Mouse (Mus musculus) kidney, postnatal 10 days (tissue): ENCODE data around the gene Dpf1.
A peak's percentile ranks its signal among the peaks of the same experiment; 100 is the strongest.

Experiments
- DNase-seq: peaks from one replicate; pipeline ENCODE4 v3.0.0; 2021; ENCODE audit warnings: mixed read lengths

Dpf1 gene

DNA sequence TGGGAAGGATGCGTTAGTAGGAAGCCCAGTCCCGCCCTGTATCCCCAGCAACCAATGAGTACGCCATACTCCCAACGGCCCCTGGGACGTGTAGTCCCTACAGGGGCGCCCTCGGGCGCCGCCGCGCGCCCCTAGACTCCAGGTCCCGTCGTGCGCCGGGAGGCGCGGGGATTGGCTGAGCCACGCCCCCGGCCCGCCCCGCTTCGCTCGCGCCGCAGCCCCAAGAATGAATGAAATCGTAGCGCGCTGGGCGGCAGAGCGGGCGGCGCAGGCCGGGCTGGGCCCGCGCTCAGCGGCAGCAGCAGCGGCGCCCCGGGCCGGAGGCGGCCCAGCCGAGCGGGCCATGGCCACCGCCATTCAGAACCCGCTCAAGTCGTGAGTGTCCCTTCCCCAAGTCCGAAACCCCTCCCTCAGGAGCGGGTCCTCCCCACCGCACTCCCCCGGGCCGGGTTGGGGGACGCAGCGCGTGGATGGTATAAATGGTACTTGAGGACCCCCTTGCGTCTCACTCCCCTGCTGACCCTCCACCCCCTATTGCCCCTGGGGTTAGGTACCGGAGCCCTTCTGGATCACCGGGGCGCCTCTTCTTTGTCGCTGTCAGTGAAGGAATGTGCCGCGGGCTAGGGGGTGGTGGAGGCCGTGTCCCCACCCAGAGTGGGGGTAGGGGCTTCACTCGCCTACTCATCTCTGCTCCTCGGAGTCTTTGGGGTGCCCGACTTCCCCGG is at the start of gene Dpf1:
TSS of gene Dpf1 (plus strand) at position 214 of the 725 bp plus-strand sequence.
- peak; percentile 90 for DNase-seq

DNA sequence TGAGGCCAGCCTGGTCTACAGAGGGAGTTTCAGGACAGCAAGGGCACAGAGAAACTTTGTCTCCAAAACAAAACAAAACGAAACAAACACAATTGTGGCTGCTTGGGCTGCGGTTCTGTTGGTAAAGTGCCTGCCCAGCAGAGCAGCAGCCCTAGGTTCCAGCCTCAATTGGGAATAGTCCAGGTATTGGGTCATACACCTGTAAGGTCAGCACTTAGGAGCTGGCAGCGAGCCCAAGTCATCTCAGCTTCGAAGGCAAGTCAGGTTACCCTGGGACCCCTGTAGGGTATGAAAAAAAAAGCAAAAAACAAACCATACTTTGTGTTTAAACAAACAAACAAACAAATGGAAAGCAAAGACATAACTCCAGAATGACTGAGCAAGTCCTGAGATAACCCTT is 47.9 kb upstream of the Dpf1 start:
- no peak for DNase-seq

DNA sequence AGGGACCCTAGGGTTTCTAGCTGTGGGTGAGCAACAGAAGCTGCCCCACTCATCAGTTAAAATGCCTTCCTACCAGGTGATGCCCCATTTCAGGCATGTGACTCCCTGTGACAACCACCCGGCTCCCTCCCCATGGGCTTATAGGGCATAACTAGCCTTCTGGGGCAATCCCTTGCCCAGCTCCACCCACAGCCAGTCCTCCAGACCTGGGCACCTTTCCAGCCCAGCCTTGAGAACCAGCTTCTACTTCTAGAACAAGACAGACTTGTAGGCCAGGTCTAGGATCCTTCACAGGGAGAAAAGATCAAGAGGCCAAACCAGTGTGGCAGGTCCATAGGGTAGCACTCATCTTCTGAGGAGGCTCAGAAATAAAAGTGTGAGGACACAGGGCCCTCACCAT is 46.4 kb upstream of the Dpf1 start:
- DNase-seq: peak; percentile 69

DNA sequence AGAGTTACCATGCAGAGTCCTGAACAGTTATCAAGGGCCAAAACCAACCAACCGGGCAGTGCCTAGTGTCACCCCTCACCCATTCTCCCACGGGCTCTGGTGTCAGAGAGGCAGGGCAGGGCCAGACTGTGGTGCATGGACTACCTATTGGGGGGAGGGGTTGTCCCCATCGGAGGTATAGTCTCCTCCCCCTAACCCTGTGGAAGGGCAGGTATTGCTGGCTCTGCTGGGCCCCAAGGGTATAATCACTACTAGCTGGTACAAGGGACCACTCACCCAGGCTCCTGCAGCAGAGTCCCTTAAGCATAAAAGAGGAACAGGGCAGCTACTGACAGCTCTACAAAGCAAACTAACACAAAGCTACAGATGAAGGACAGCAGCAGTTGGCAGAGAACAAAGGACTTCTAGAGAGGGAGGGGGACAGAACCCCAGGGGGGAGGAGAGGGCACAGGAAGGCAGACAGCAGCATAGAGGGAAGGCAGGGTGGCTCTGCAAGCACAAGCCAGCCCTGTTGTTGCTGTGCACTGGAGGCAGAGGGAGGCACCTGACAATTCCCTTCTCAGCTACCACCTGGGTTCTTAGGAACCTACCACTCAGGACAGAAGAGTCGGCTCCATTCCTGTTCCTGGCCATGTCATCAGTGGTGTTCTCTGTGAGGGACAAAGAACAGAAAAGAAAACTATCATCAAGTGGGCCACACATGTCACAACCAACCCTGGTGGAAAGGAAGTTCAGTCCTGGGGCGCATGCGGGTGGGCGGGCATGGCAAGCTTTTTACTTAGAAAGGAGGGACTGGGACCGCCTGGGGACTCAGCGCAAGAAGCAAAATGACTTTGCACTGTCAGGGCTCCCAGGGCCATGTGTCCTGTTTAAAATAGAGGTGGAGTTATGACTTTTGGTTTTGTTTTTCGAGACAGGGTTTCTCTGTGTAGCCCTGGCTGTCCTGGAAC is 43.7 kb upstream of the Dpf1 start:
- DNase-seq: no peak

DNA sequence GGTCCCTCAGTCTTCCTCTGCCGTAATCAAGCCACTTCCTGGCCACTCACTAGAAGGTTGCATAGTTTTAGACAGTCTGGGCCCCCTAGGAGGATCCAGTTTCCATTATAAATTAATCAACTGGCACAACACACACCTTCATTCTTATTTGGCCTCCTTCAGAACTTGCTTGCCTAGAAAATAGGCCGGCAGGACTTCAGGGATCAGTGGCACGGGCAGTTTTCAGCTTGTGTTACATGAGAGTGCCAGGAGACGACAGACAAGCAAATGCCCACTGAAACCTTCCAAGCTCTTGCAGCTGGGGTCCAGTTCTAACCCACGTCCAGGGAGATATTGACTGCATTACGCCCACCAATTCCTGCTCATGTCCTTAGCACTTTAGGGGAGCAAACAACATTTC is 41.6 kb upstream of the Dpf1 start:
- DNase-seq: no peak

DNA sequence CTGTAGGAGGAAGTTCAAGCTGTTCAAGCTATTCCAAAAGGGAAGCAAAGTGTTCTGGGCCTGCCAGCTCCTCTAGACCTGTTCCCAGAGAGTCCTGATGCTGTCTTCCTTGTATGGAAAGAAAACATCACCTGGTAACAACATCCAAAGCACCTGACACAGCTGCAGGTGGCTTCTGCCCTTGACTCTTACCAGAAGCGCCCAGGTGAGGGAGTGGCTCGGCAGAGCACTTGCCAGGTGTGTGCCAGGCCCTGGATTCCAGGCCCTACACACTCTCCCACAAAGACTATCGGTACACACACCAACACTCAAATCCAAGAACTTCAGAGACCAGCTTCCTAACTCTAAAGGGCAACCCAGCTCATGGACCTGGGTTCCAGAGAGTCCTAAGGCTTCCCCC is 39.9 kb upstream of the Dpf1 start:
- no peak for DNase-seq

DNA sequence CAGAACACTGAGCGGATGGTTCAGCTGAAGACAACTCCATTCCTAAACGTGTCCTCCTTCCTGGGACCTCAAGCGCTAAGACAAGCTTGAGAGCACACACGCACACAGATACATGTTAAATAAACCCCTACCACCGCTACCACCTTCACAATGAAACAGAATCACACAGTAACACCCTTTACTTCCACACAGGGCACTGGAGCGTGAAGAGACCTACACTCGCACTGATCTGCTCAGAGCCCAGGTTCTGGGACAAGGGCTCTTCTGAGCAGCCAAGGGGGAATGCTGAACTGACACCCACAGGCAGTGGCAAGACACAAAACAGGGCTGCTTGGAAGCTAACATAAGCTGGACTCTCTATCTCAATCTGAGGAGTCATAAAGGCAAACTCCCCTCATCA is 38.1 kb upstream of the Dpf1 start:
- DNase-seq: no peak

DNA sequence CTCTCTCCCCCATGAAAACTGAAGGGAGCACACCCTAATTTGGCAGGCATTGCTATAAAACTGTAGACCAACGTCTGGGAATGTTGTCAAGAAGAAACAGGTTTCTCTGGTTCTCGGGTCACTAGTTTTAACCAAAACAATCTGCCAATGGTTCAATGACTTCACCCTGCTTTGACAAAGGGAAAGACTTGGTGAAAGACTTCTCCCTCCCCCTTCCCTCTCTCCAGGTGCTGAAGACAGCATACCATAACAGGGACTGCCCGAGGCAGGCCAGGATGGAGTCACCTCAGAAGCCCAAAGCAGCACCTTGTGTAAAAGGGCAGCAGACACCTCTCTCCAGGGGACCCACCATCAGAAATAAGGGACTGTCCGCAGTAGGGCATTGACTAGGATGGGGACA is 36.8 kb upstream of the Dpf1 start:
- DNase-seq: peak; percentile 22

DNA sequence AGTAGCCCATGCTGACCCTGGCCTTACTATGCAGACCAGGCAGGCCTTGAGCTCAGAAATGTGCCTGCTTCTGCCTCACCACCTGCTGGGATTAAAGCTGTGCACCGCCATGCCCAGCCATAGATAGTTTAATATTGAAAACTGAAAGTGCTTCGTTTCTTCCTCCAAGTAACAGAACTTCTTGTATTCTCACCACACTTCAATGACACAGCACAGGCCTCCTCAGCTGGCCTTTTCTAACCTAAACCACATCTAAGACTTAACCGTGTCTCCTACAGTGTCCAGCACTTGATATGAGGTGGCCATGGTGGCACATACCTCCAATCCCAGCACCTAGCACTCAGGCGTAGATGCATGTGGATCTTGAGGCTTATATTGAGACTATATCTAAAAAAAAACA is 33.3 kb upstream of the Dpf1 start:
- no peak for DNase-seq

DNA sequence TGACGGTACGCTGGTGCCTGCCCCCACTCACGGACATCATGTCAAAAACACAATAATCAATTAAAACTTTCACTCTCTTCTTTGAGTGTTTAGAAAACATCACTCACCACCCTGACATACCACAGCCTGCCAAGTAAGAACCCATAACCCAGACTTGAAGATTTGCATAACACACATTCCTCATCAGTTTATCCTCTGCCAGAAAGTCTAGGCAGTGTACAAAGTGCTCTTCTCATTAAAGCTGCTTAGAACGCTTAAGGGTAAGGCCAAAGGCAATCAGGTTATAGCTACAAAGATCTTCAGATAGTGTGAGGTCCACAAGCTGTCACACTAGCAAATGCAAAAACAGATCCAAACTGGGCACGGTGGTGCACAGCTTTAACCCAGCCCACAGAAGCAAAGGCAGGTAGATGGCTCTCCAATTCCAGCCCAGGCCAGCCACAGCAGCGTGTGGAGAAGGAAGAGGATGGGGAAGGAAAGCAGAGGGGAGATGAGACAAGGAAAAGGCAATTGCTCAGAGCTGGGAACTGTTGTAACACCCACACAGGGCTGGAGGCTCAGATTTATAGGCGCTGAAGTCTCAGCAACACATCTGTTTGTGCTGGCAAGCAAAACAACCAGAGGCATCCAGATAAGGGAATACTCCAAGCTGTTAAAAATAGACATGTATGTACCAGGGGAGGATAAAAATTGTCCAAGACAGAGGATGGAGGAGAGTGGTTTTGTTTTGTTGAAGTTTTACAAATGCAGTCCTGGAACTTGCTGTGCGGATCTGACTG is 31.9 kb upstream of the Dpf1 start:
- peak; percentile 42 for DNase-seq

DNA sequence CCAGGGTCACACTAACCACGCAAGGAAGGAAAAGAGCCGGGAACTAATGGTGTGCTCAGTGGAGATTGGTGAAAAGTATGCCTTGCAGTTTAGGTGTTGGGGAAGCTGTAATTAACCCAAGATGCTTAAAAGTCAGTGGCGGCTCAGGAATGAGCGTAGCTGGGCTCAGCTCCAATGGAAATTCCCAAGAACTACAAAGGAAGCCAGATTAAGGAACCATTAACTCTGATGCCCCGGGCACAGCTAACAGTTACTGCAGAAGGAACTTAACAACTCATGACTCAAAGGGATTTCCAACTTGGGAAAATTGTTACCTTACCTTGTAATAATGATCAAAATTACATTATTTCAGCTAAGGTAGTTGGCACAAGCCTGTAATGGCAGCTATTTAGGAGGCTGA is 27.0 kb upstream of the Dpf1 start:
- peak; percentile 67 for DNase-seq

DNA sequence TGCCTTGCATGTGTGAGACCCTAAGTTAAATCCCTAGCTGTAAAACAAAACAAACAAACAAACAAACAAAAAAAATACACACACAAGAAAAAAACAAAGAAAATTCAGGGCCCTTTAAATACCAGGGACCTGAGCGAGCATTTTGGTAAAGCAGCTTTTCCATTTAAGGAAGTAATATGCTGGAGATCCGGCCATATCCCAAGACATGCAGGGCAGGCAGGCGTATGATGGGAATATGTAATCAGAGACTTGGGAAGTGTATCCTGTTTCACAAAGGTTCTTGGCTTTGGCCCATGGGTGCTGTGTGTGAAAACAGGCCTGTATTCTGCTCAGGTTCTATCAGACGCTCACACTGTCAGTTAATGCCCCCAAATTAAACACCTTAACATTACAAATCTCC is 26.2 kb upstream of the Dpf1 start:
- no peak for DNase-seq

DNA sequence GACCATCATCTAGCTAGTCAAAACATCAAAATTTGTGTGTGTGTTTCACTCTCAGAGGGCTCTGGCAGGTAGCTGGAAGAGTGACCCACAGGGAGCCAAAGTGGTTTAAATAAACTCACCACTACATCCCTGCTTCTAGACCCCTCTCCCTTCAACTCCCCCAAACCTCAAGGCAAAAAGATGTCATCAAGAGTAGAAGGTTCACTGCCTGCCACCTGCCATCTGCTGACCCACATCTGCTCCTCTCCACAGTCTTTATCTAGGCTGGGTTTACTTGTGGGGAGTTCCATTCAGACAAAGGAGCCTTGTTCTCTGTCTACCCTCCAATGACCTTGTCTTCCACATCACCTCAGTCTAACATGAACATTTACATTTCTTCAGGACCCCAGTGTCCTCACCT is 24.5 kb upstream of the Dpf1 start:
- no peak for DNase-seq

DNA sequence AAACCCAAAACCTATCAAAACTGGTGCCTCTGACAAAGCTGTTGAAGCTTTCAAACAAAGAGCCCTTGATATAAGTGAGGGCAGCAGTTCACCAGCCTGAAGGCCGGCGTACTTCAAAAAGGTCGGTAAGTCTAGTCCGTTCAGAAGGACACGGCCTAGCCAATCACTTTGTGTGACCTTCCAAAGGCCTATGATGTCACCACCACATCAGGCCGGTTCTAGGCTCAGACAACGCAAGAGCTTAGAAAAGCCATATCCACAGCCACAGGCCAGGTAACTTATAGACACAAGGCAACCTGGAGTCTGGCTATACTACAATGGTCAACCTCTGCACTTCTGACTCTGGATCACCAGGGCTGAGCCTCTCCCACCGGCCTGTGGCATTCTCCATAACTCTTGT is 23.8 kb upstream of the Dpf1 start:
- DNase-seq: no peak

DNA sequence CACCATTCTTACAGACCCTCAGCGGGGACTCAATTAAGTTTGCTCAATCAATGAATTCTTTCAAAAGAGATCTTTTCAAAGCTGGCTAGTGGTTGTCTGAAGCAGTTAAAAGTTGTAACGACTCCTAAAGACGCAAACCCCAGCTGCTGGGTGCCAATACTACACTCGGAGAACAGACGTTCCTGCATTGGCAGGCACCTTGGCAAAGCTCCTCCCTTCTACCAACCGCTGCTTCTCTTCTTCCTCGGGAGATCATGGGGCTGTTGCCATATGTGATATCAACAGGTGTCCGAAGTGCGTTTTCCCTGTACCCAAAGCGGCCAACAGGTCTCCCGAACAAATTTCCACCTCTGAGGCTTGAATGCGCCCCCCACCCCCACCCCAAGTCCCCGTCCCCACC is 22.9 kb upstream of the Dpf1 start:
- no peak for DNase-seq

DNA sequence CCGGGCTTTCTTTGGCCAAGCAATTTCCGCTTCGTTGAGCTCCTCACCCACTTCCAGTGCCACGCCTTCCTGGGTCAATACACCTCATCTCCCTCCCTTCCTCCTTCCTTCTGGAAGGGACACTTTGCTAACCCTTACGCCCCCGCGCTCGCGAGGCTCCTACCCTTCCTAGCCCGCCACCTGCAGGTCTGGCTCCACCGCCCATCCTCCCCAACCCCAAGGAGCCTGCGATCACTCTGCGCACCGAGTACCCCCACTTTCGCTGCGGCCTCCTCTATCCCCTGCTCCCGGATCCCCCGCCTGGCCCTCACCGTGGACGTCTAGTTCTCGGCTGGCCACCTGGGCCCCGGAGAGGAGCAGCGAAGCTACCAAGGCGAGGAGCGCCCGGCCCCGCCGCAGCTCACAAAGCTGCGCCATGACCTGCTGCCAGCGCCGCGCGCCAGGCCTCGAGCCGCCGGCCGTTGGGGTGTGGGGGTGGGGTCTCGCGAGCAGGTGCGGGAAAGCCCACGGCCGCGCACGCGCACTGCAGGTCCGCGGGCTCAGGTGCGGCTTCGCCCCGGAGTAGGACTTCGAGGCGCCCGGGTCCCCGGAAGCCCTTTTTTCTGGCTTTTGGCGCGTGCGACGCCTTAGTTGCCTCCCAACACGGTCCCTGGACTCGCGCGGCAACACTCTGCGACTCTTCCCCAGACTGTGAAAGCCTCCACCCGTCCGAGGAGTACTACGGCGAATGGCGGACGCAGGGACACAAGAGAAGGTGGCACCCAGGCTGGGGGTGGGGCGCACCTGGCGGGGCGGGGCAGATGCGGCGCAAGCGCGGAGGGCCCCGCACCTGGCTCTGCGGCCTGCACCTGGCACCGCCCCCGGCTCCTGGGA is 22.3 kb upstream of the Dpf1 start, which contains the start of gene Spint2:
TSS of gene Spint2 (minus strand) at position 712 of the 873 bp plus-strand sequence.
- DNase-seq: peak; percentile 93

DNA sequence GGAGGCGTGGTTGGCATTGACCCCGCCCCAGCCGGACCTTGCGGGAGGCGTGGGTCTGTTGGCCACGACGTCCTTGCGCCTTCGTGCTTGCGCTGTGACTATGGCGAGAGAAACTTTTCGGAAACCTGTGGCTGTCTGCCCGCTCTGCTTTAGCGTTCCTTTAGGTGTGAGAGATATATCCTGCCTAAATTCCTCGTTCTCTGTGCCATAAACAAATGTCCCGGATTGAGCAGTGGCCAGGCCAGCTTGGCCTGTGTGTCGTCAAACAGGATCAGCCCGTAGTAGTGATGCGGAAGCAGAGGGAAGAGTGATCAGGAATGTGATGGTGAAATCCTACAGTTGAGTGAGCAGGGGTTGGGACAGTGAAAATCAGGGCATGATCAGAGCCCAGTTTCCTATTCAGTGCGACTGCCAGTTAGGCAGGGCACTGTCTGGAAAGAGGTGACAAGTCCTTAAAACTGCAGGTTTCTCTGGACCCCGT is 21.6 kb upstream of the Dpf1 start:
- DNase-seq: no peak

DNA sequence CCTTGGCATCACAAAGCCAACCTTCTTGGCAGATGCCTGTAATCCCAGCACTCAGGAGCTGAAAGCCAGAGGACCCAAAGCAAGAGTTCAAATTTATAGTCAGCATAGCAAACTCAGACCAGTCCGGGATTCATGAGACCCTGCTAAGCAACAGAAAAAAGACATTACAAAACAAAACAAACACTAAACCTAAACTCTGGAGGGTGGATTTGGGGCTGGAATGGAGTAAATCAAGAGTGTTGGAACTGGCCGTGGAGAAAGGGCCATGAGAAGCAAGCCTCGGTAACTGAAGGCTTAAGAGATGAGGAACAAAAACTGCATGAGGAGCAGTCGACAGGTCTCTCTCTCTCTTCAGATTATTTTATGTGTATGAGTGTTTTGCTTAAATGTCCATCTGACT is 19.9 kb upstream of the Dpf1 start:
- DNase-seq: no peak

DNA sequence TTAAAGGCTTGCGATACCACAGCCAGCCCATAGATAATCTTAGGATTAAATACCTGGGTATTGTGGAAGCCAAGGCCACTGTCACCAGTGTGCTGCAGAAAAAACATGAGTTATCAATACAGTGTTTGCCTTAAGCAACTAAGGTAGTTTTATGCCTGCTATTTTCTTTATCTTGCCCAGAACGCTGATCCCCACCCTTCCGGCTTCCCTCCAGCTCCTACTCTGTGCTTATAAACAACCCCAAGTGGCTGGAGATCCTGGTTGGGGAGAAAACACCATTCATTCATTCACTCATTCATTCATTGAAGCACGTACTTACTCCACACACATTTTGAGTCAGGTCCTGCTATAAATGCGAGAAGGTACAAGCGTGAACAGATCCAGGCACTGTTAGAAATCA is 19.2 kb upstream of the Dpf1 start:
- no peak for DNase-seq

DNA sequence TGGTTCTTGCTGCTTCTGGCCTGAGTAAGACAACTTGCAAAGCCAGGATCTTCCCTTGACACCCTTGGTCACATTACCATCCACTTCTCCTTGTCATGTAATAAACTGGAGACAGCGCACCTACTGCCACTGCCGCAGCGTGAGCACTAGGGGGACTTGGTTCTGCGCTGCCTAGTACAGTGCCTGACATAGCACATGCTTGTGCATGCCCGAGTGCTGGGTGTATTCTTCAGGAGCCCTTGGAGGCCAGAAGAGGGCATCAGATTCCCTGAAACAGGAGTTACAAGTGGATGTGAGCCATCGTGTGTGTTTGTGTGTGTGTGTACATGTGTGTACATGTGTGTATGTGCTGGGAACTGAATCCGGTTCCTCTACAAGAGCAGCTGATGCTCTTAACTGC is 16.3 kb upstream of the Dpf1 start:
- DNase-seq: no peak

DNA sequence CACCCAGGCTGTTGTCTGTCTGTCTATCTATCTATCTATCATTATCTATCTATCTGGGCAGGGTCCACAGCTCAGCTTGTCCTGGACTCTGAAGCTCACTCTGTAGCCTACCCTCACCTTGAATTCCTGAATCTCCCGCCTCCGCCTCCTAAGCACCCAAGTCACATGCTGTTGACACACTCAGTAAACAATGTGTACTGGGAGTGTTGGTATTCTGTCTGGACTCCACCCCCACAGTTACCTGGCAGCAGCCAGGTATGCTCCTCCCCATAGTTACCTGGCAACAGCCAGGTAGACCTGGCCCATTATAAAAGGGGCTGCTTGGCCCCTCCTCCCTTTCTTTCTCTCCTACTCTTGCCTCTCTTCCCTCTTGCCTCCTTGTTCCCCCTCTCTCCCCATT is 15.7 kb upstream of the Dpf1 start:
- DNase-seq: no peak
